Mouse (Mus musculus): Measurements from ENCODE around the gene Zfp618. TPM values are rescaled to one million over a fixed set of nuclear protein-coding genes. Genes with fewer than 3 reads are reported as not detected.

Zfp618 gene
- polyA plus RNA-seq, 1 experiment, result 1.9 TPM

- Histone ChIP-seq H3K27ac (ENCODE audit: insufficient read depth, low read length) (no peak overlapping the region), H3K4me3 (ENCODE audit: insufficient read depth, low read length) (no peak overlapping the region), H3K4me1 (ENCODE audit: control insufficient read depth, insufficient read depth, low read length) (no peaks in the 10 kb centered on the region)
- TF ChIP-seq POLR2A (IDR thresholded peaks at IDR 0.05; ENCODE audit: extremely low read depth, insufficient read depth, low read length), result no peak
- TF ChIP-seq CTCF (IDR thresholded peaks at IDR 0.05; ENCODE audit: extremely low read depth, insufficient read depth, low read length), result no peak
Measured at GRCm38 (mm10) chr4:63036790-63037189, 71.4 kb downstream of the Zfp618 start.

DNA sequence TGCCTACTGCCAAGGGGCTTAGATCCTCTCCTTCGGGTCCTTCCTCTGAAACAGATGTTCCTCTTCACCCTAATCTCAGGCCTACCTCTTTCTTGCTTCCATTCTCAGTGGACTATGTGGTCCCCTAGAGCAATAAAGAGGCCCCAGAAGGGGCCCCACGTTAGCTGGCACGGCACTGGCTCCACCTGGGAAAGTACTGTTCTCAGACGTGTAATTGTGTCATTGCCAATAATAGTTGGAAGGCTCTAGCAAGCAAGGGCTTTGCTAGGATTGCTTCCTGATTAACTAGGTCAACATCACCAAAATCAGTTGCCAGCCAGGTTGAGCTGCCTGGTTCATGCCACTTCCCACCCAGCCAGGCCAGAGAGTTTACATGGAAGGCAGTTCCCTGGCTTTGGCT is 72.2 kb downstream of the Zfp618 start:
- no peak for TF ChIP-seq POLR2A (IDR thresholded peaks at IDR 0.05; ENCODE audit: extremely low read depth, insufficient read depth, low read length)
- no peak for TF ChIP-seq CTCF (IDR thresholded peaks at IDR 0.05; ENCODE audit: extremely low read depth, insufficient read depth, low read length)

DNA sequence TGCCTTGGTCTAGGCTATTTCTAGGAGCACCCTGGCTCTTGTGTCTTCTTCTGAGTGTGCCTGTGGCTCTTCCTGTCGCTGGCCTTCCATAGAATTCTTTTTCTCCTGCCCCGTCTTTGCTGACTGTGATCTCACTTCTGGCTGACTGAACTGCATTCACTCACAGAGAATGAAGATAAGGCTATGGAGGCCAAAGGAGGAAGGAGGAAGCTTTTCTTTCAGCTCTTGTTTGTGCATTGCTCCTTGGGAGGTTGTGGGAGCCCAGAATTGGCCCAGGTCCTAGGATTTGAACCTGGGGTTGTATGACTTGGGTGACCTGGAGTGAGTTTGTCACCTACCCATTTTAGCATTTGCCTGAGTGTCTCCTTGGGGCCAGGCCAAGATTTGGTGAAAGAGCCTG is 72.9 kb downstream of the Zfp618 start:
- H3K4me3 ChIP-seq (ENCODE audit: insufficient read depth, low read length), result no peak overlapping the region
- no peaks in the 10 kb centered on the region for H3K4me1 ChIP-seq (ENCODE audit: control insufficient read depth, insufficient read depth, low read length)
- TF ChIP-seq POLR2A (IDR thresholded peaks at IDR 0.05; ENCODE audit: extremely low read depth, insufficient read depth, low read length) (no peak), CTCF (IDR thresholded peaks at IDR 0.05; ENCODE audit: extremely low read depth, insufficient read depth, low read length) (no peak)
- no peak overlapping the region for H3K27ac ChIP-seq (ENCODE audit: insufficient read depth, low read length)

More for the DNA sequence above, 72.2 kb downstream of the Zfp618 start:
- Histone ChIP-seq H3K27ac (ENCODE audit: insufficient read depth, low read length) (no peak overlapping the region), H3K4me1 (ENCODE audit: control insufficient read depth, insufficient read depth, low read length) (no peaks in the 10 kb centered on the region), H3K4me3 (ENCODE audit: insufficient read depth, low read length) (no peak overlapping the region)

DNA sequence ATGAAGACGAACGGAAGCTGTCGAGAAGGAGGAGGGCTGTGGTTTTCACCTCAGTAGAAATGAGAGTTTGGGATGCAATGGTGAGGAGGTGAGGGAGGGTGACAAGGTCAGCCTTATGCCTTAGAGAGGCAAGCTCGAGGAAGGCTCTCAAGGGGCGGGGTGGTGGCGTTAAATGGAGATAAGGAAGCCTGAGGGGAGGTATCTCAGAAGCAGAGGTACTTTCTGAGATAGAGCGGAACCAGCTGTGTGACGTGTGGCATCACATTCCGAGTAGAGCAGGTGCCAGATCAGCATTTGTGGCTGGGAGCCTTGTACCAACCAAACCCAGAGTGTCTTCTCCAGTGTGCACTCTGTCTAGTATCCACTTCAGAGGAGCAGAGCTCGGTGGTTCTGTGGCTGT is 73.6 kb downstream of the Zfp618 start:
- H3K4me3 ChIP-seq (ENCODE audit: insufficient read depth, low read length), result no peak overlapping the region
- no peak for TF ChIP-seq POLR2A (IDR thresholded peaks at IDR 0.05; ENCODE audit: extremely low read depth, insufficient read depth, low read length)
- no peak for TF ChIP-seq CTCF (IDR thresholded peaks at IDR 0.05; ENCODE audit: extremely low read depth, insufficient read depth, low read length)
- H3K27ac ChIP-seq (ENCODE audit: insufficient read depth, low read length), result no peak overlapping the region
- no peaks in the 10 kb centered on the region for H3K4me1 ChIP-seq (ENCODE audit: control insufficient read depth, insufficient read depth, low read length)

GRCm38 (mm10) chr4:63048606-63049005 is 83.2 kb downstream of the Zfp618 start:
- no peak overlapping the region for H3K27ac ChIP-seq (ENCODE audit: insufficient read depth, low read length)
- no peaks in the 10 kb centered on the region for H3K4me1 ChIP-seq (ENCODE audit: control insufficient read depth, insufficient read depth, low read length)
- no peak for TF ChIP-seq POLR2A (IDR thresholded peaks at IDR 0.05; ENCODE audit: extremely low read depth, insufficient read depth, low read length)
- no peak for TF ChIP-seq CTCF (IDR thresholded peaks at IDR 0.05; ENCODE audit: extremely low read depth, insufficient read depth, low read length)

GRCm38 (mm10) chr4:63049596-63050318 is 84.4 kb downstream of the Zfp618 start:
- H3K4me1 ChIP-seq (ENCODE audit: control insufficient read depth, insufficient read depth, low read length), result no peaks in the 10 kb centered on the region
- no peak overlapping the region for H3K27ac ChIP-seq (ENCODE audit: insufficient read depth, low read length)
- no peak overlapping the region for H3K4me3 ChIP-seq (ENCODE audit: insufficient read depth, low read length)
- TF ChIP-seq POLR2A (IDR thresholded peaks at IDR 0.05; ENCODE audit: extremely low read depth, insufficient read depth, low read length), result no peak
- TF ChIP-seq CTCF (IDR thresholded peaks at IDR 0.05; ENCODE audit: extremely low read depth, insufficient read depth, low read length), result no peak

More at GRCm38 (mm10) chr4:63048606-63049005, 83.2 kb downstream of the Zfp618 start:
- no peak overlapping the region for H3K4me3 ChIP-seq (ENCODE audit: insufficient read depth, low read length)

DNA sequence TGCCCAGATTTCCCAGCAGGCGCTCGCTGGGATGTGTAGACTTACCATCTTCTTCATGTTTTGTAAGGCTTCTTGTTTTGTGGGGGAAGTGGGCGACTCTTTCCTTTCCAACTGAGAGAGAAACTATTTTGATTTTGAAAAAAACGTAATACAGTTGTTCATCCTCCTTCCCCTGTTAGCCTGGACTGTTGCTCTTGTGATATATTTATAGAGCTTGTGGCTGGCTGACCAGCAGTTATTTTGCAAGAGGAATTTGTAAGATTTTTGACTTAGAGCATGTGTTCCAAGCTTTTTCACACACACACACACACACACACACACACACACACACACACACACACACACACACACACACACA is 84.9 kb downstream of the Zfp618 start:
- no peak overlapping the region for H3K27ac ChIP-seq (ENCODE audit: insufficient read depth, low read length)
- H3K4me3 ChIP-seq (ENCODE audit: insufficient read depth, low read length), result no peak overlapping the region
- TF ChIP-seq POLR2A (IDR thresholded peaks at IDR 0.05; ENCODE audit: extremely low read depth, insufficient read depth, low read length) (no peak), CTCF (IDR thresholded peaks at IDR 0.05; ENCODE audit: extremely low read depth, insufficient read depth, low read length) (no peak)
- H3K4me1 ChIP-seq (ENCODE audit: control insufficient read depth, insufficient read depth, low read length), result no peaks in the 10 kb centered on the region

- Histone ChIP-seq H3K27ac (ENCODE audit: insufficient read depth, low read length) (no peak overlapping the region), H3K4me1 (ENCODE audit: control insufficient read depth, insufficient read depth, low read length) (no peaks in the 10 kb centered on the region), H3K4me3 (ENCODE audit: insufficient read depth, low read length) (no peak overlapping the region)
- TF ChIP-seq CTCF (IDR thresholded peaks at IDR 0.05; ENCODE audit: extremely low read depth, insufficient read depth, low read length) (no peak), POLR2A (IDR thresholded peaks at IDR 0.05; ENCODE audit: extremely low read depth, insufficient read depth, low read length) (no peak)
Measured at GRCm38 (mm10) chr4:63050949-63051348, 85.6 kb downstream of the Zfp618 start.

DNA sequence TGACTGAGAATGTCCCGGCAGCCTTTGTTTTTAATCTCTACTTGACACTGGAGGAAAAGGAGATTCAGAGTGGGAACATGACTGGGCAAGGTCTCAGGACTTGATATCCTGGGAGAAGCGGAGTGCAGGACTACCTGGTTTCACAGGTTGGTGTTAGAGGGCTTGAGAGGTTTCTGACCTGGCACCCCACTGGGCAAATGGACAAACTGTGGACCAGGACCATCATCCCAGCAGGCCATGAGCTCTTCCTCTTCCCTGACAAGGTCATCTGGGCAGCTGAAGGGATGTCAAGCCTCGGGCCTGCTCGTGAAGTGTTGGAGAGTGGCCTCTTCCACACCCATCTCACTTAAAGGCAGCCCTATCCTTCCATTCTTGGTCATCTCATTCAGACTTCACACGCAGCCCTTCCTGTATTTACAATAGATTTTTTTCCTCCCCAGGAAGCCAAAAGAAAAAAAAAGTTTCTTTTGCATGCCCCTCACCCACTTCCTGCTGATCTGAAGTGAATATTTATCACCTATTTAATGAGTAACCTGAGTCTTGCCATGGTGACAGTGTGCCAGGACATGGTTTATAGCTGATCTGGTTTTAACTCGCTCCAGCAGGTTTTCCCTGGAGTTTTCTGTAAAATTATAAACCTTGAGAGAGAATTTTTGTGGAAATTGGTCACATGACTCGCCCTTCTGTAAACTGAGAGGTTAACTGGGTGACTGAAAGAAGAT is 86.7 kb downstream of the Zfp618 start:
- Histone ChIP-seq H3K4me3 (ENCODE audit: insufficient read depth, low read length) (no peak overlapping the region), H3K27ac (ENCODE audit: insufficient read depth, low read length) (no peak overlapping the region), H3K4me1 (ENCODE audit: control insufficient read depth, insufficient read depth, low read length) (no peaks in the 10 kb centered on the region)
- TF ChIP-seq POLR2A (IDR thresholded peaks at IDR 0.05; ENCODE audit: extremely low read depth, insufficient read depth, low read length) (no peak), CTCF (IDR thresholded peaks at IDR 0.05; ENCODE audit: extremely low read depth, insufficient read depth, low read length) (no peak)

- H3K4me3 ChIP-seq (ENCODE audit: insufficient read depth, low read length), result no peak overlapping the region
- TF ChIP-seq POLR2A (IDR thresholded peaks at IDR 0.05; ENCODE audit: extremely low read depth, insufficient read depth, low read length) (no peak), CTCF (IDR thresholded peaks at IDR 0.05; ENCODE audit: extremely low read depth, insufficient read depth, low read length) (no peak)
- no peak overlapping the region for H3K27ac ChIP-seq (ENCODE audit: insufficient read depth, low read length)
- H3K4me1 ChIP-seq (ENCODE audit: control insufficient read depth, insufficient read depth, low read length), result no peaks in the 10 kb centered on the region
Measured at GRCm38 (mm10) chr4:63052662-63053033, 87.3 kb downstream of the Zfp618 start.

Data from cortical plate, adult 2 months (tissue).